Mouse (Mus musculus) gastrocnemius, postnatal 25 days (tissue): ENCODE data around the gene Ldlr. TPM values are rescaled to one million over a fixed set of nuclear protein-coding genes. Genes with fewer than 3 reads are reported as not detected.
"Not testable (repeated sequence)": the region's sequence is repeated elsewhere in the genome, so short reads cannot be mapped to it uniquely, and the experiment has no call there.

ENCODE experiments used
- DNase-seq: peaks from one replicate; pipeline ENCODE4 v3.0.0; 2022
- total RNA-seq, 2 experiments: library from RNA; stranded (reverse); gene quantifications; 1 replicate in 1 of 2; 2 replicates in 1 of 2; pipeline ENCODE4 v1.2.3; 2021

Ldlr gene
- total RNA-seq, 2 experiments from 2014 or later: 4.1 to 5.3 TPM

DNA sequence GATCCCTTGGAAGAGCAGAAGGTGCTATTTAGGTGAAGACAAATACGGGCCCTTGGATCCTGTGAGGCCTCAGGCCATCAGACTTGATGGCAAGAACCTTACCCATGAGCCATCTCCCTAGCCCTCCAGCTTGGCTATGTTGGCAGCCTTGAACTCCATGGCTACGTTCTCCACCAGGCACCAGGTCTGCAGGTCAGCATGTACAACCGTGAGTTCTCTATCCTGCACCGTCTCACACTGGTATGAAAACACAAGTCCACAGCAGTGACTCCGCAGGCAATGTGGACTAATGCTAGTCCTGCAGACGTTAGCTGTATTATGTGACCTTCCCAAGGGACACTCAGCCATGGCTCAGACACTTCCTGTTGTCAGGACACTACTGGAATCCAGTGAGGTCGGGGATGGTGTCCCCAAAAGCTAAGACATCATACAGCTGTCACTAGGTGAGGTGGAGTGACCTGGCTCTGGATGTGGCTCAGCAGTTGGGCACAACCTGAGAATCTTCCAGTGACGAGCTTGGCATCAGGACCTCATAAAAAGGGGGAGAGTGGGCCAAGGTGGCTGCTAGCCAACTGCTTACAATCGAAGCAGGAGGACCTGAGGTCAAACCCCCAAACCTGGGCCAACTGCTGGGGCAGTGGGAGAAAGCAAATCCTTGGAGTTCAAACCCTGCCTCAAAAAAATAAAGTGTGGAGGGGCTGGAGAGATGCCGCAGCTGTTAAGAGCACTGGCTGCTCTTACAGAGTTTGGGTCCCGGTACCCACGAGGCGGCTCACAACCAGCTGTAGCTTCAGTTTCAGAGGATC, 31.4 kb downstream of the Ldlr start:
- peak; percentile 34 for DNase-seq

DNA sequence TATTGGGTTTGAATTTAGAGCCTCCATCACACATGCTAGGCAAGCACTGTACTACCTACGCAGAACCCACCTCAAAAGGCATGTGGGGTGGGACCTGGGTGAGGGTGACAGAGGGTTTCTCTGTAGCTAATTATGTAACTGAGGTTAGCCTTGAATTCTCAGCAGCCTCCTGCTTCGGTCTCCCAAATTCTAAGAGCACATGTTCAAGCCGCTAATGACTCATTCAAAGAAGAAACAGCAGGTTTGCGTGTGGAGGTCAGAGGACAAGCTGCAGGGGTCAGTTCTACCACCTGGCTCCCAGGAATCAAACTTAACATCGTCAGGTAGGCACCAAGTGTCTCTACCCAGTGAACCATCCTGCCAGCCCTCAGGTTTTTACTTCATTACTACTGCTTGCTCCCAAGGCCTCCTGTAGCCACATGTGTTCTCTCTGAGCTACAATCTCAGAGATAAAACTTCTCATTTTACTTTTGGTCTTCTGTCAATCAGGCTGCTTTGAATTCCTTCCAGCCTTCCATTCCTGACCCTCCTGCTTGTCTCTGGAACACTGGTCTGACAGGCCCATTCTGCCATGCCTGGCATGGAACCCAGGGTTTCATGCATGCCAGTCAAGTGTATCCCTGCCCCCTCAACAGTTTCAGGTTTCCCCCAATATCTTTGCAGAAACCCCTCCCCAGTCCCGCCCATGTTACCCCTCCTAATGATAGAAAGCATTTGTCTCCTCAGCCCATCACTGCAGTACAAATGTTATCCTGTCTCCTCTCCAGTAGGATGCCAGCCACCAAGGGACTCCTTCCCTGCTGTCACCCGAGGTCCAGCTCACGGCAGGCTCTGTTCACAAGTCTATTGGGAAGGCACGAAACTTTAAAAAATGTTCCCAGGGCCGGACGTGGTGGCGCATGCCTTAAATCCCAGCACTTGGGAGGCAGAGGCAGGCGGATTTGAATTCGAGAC, 35.6 kb downstream of the Ldlr start:
- DNase-seq: no peak

DNA sequence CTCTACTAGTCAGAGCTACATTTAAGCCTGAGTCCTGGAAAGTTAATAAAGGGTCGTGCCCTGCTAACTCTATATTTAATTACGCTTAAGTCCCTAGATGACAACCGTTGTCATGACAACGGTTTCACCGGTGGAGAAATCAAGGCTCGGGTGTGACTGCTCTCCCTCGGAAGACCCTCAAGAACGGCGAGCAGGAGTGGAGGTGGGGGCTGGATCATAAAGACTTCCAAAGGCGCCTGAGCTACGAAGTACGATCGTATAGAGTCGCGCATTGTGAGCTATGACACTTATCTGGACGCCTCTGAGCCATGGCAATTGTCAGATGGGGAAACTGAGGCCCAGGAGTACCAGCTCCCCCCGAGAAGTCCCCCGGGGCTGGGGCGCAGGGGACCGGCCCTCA, 36.4 kb downstream of the Ldlr start:
- no peak for DNase-seq

DNA sequence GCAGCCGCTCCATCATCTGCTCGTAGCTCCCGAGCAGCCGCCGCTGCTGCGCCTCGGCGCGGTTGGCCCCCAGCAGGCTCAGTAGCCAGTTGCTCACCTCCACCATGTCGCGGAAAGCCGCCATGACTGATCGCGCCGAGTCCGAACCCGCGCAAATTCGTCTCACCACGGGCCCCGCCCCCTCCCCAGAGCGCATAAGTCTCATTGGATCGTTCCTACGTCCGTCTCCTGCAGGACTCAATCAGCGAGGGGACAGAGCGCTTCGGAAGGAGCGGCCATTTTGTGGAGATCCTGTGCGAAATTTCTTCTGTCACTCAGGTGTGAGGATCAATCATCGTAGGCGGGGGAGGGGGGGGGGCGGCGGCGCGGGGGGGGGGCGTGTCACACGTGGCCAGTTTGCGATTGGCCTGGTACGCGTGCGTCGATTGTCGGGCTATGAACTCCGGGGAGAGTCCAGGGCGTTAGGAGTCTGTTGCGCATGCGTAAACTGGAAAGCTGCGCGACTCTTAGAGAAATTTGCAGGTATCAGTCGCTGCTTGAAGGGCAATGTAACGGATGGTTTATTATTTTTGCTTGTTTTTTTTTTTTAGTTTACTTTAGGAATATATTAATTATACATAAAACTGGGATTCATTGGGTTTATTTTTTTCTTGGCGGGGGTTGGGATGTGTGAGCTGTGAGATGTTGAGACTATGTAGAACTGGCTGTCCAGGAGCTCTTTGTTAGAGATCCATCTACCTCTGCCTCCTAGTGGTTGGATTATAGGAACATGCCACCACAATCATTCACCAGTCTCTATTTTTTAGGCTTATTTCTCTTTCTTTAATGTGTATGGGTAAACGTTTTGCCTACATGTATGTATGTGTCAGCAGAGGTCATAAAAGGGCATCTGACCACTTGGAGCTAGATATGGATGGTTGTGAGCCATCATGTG, 37.1 kb downstream of the Ldlr start, which contains the start of gene Spc24:
Gene Spc24, minus strand, starts transcription at position 149 of the 934 bp plus-strand sequence.
- peak; percentile 94 for DNase-seq

DNA sequence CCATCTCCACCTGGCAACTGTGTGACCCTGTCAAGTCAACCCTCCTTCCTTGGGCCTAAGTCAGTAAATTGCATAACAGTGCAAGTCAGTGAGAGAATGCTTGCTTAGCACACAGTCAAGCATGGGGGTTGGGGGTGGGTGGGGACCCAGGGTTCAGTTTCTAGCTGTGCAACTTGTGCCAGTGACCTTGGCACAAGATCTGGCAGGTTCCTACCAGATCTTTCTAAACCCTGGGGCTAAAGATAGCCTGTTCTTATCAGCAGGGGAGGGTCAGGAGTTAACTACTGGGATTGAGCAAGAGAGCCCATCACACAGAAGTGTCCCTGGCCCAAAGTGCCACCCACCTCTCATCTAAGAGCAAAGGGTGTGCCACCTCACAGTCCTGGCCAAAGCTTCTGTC, 38.9 kb downstream of the Ldlr start:
- peak; percentile 38 for DNase-seq

DNA sequence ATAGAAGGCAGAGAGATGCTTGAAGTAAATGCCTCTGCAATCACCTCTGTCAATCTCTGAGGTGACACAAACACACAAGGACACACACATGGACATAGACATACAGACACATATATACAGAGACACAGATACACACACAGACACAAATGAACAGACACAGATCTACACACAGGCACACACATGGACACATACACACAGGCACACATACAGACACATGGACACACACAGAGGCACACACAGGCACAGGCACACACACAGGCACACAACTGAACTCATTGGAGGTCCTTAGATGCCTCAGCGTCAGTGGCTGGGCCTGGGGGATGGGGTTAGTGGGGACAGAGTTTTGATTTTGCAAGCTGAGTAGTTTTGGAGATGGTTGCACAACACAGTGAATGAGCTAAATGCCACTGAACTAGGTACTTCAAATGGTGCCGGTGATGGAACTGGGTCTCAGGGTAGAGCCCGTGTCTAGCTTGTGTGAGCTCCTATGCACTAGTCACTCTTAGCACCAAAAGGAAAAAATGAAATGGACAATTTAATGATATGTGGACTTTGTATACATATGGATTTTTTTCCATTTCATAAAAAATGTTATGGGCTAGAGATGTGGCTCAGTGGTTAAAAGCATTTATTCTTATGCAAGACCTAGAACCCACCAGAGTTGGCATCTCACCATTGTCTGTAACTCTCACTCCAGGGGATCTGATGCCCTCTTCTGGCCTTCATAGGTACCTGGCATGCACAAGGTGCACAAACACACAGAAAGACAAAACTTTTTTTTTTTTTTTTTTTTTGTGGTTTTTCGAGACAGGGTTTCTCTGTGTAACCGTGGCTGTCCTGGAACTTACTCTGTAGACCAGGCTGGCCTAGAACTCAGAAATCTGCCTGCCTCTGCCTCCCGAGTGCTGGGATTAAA, 41.1 kb downstream of the Ldlr start:
- DNase-seq: no peak

DNA sequence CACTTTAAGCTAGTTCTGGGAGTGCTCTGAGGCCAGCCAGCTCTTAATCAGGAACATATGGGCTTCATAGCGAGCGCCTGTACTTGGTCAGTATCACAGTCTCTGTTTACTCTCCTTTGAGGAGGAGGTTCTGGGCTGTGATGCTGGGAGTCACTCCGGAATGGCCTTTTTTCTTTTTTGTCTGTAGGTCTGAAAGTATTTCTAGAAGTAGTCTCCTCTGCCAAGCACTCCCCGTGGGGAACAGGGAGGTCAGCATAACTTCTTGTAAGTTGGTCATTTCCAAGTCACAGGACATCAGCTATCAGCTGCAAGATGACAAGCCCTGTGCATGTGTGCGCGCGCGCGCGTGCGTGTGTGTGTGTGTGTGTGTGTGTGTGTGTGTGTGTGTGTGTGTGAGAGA, 44.6 kb downstream of the Ldlr start:
- peak; percentile 72 for DNase-seq

DNA sequence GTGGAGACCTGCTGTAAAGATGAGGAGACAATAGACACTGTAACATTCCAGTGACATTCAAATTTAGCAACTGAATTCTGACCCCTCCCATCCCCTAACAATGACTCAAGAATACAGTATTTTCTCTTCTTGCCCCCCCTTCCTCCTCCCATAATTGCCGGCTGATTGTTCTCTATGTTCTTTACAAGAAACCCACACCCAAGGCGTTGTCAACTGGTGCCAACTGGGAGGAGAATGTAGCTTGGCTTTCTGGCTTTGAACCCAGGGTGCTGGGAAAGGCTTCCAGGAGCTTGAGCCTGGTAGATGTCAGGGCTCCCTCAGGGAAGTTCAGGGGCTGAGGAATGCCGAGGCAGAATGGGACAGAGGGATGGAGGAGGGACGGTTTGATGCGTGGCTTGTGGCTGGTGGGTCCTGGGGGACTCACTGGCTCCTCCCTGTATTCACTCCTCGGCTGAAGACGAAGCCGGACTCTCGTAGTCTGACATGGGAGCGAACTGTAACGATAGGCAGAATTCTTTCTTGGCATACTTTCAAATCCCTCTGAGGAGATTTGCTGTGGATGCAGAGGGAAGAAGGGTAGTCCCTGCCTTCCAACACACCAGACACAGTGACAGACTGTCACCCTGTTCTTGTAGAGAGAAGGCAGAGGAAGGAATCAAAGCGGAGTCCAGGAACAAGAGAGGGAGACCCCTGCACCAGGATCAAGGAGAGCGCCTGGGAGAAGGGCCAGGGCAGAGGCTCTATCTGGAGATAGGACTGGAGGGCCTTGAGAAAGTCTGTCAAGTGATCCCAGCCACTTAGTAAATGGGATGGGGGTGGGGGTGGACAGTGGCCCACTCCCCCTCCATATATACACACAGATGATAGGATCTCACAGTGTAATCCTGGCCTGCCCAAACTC, 45.5 kb downstream of the Ldlr start:
- DNase-seq: peak; percentile 63

DNA sequence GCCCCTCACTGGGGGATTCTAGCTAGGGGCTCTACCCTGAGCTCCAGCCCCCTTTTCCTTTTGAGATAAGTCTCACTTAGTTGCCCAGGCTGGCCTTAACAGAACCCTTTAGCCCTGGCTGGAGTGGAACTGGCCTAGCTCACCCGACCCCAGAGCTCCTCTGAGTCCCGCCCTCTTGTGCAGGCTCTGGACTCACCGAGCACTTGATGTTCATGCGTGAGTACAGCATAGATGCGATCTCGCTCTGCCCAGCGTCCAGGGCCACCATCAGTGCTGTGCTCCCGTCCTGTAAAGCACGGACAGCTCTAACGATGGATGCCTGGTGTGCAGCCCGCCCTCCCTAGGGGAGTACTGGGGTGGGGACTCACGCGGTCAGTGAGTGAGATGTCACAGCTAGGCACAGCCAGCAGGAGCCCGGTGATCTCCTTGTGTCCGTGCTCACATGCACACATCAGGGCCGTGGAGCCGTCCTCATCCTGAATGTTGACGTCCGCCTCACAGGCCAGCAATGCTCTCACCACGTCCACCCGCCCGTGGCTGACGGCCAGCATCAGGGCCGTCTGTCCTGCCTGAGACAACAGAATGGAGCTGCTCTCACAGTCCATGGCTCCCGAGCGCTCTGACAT, 46.4 kb downstream of the Ldlr start:
- no peak for DNase-seq

DNA sequence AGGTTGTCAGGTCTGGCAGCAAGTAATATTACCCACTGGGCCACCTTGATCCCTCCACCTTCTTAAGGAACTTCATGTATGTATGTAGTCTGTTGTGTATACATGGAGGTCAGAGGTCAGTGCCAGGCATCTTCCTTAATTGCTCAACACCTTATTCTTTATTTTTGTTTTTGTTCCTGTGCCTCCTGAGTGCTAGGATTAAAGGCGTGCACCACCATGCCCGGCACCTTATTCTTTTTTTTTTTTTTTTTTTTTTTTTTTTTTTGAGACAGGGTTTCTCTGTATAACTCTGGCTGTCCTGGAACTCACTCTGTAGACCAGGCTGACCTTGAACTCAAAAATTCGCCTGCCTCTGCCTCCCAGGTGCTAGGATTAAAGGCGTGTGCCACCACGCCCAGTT, 50.1 kb downstream of the Ldlr start:
- not testable (repeated sequence) for DNase-seq

DNA sequence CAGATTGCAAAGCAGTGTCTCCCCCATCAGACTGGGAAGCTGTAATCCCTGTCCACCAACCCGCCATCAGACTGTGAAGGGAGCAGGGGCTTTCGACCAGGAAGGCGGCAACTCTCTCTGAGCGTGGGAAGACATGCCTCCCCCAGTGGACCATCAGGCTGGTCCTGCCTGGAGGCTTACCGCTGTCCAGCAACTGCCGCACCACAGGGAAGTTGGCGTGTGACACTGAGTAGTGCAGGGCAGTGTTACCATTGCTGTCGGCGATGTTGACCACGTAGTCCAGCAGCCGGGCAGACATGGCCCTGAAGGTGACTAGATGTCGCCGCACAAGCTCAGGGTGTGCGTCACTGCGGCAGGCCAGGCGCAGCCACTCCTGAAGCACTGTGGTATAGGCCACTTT, 51.1 kb downstream of the Ldlr start:
- DNase-seq: no peak

DNA sequence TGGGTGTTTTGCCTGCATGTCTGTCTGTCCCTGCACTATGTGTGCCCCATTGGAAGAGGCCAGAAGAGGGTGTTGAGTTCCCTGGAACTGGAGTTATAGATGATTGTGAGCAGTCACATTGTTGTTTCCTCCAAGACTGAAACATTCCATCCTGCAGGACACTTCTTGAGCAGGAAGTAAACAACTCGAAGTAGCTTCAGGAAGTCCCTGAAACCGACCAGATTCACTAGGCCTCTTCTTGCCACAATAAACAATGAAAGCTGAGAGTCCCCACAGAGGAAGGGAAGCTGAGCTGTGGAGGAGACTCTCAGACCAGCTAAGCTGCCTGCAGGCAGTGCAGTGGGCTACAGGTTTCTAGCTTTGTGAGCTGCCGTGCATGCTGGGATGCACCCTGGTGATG, 54.4 kb downstream of the Ldlr start:
- DNase-seq: no peak

DNA sequence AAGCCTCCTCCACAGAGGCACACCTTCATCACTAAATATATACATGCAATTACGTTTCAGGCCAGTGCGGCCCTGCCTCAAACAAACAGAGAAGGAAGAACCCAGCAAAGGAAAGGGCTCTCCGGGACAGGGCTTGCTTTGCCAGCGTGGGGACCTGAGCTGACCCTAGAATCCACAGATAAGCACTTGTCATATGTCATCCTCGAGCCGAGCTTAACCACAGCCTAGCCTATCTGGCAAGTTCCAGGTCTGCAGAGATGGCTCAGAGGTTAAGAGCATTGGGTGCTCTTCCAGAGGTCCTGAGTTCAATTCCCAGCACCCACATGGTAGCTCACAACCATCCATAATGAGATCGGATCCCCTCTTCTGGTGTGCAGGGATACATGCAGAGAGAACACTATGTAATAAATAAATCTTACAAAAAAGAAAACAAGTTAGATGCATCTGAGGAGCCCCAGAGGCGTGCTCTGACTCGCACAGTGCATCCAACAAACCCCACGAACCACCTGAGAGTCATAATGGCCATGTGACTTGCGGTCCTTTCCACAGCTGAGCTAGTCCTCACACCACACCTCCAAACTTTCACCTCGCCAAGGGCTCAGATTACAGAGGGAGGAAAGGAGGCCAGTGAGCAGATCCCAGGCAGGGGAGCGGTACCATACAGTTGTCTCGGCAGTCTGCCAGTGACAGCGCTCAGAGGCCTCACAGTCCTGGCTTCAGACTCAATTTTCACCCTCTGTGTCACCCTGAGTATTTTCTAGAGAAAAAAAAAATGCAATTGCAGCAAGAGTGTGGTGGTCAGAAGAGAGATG, 58.6 kb downstream of the Ldlr start:
- peak; percentile 76 for DNase-seq

DNA sequence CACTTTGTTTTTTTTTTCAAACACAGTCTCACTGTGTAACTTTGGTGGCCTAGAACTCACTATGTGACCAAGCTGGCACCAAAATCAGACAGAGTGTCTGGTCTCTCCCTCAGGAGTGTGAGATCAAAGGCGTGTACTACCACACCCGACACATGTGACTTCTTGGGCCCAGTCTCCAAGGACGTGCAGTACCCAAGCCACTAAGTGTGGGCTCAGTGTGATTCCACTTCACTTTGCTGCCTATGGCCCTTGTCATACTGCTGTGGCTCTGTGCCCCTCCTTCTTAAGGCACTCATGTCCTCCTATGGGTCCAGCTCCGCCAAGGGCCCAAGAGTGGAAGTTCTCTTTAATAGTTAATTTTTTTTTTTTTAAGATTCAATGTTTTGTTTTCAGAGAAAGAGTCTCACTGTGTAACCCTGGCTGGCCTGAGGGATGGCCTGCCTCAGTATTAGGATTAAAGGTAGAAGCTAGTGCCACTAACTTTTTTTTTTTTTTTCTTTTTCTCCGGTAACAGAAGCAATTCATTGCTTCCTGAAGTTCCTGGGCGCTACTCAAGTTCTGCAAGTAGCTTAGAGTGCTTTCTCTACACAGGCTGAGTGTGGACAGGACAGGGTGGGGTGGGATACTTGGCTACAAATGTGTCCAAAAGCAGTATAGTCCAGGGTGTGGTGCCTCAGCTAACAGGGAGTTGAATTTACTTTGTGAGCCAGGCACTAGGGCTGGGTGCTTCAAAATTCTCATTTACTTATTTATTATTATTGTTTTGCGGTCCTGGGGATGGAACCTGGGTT, 61.4 kb downstream of the Ldlr start:
- DNase-seq: no peak

DNA sequence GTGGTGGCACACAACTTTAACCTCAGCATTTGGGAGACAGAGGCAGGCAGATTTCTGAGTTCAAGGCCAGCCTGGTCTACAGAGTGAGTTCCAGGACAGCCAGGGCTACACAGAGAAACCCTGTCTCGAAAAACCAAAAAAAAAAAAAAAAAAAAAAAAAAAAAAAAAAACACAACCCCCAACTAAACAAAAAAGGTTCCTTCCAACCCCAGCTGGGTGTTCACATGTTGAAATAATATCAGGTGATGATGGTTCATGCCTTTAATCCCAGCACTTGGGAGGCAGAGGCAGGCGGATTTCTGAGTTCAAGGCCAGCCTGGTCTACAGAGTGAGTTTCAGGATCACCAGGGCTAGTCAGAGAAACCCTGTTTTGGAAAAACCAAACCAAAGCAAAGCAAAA, 63.0 kb downstream of the Ldlr start:
- DNase-seq: not testable (repeated sequence)

DNA sequence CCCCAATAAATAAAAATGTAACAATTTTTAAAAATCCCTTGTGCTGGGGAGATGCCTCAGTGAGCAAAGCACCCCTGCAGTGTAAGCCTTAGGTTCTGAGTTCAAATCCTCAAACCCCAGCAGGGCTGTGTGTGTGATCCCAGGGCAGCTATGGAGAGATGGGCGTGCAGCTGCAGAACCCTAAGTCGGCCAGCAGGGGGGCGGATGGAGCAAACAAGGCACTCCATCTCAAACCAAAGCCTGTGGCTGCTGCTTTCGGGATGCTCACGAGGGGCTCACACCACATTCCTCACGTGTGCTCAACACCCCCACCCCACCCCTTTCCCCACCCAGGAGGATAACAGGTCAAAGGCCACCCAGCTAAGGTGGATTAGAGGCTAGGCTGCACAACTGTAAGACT, 63.6 kb downstream of the Ldlr start:
- peak; percentile 50 for DNase-seq

DNA sequence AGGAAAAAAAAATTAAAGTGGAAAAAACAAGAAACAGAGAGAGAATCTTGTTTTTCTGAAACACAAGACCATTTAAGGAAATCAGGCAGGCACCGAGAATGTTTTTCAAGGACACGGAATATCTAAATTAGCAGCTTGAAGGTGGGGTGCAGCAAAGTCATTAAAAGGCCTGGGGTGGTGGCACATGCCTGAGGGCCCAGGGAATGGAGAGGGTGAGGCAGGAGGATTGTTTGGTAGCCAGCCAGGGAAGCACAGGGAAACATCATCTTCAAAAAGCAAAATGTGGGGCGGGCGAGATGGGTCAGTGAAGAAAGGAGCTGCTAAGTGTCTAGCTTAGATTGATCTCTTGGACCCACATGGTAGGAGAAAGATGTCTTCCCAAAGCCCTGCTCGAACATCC, 64.4 kb downstream of the Ldlr start:
- DNase-seq: no peak

DNA sequence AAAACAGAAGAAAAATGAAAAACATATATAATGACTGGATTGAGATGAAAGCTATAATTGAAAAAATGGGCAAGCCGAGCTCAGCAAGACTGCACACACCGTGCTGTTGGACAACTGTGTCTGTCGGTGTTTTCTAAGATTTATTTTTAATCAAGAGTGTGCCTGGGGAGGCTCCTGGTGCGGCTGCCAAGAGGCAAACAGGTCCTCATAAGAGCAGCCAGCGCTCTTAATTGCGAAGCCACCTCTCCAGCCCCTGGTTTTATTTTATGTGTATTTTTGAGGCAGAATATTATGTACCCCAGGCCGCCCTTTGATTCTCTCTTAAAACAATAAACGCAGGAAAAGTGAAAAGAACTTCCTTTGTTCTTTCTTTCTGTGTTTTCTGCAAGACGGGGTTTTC, 65.0 kb downstream of the Ldlr start:
- no peak for DNase-seq
